Mouse (Mus musculus): ENCODE results near the gene Fgfr2. TPM values are rescaled to one million over a fixed set of nuclear protein-coding genes. Genes with fewer than 3 reads are reported as not detected.

The Fgfr2 gene
- total and polyA plus RNA-seq, 2 experiments from 2014 or later, result 12.1 to 32.6 TPM

- ATAC-seq (ENCODE audit: low FRiP score), result no peak
- Histone ChIP-seq H3K36me3 (ENCODE audit: insufficient read depth, low read length) (no peaks in the 10 kb centered on the region), H3K4me2 (ENCODE audit: low read depth, low read length, poor library complexity, severe bottlenecking) (no peak overlapping the region), H3K9ac (replicated peaks; ENCODE audit: low read length, poor library complexity, severe bottlenecking) (no peak overlapping the region), H3K4me1 (ENCODE audit: insufficient read depth, low read length) (no peaks in the 10 kb centered on the region), H3K27ac (ENCODE audit: low read depth, low read length) (no peak overlapping the region), H3K27me3 (ENCODE audit: insufficient read depth, low read length) (no peaks in the 10 kb centered on the region), H3K4me3 (ENCODE audit: low read depth, low read length) (no peak overlapping the region), H3K9me3 (ENCODE audit: low read length) (no peaks in the 10 kb centered on the region)
- WGBS, result 89% methylated on average over 7 of the region's 7 CpGs
- no peak for TF ChIP-seq CTCF (IDR thresholded peaks at IDR 0.05)
- DNase-seq (ENCODE audit: low spot score), result no peak
Observed at GRCm38 (mm10) chr7:130950482-130950881, 2172.7 kb downstream of the Fgfr2 start.

- WGBS, result 53% methylated on average over 8 of the region's 8 CpGs
- Histone ChIP-seq H3K27ac (ENCODE audit: low read depth, low read length) (no peak overlapping the region), H3K4me3 (ENCODE audit: low read depth, low read length) (no peak overlapping the region), H3K9me3 (ENCODE audit: low read length) (no peaks in the 10 kb centered on the region), H3K4me1 (ENCODE audit: insufficient read depth, low read length) (no peaks in the 10 kb centered on the region), H3K27me3 (ENCODE audit: insufficient read depth, low read length) (no peaks in the 10 kb centered on the region), H3K4me2 (ENCODE audit: low read depth, low read length, poor library complexity, severe bottlenecking) (no peak overlapping the region), H3K9ac (replicated peaks; ENCODE audit: low read length, poor library complexity, severe bottlenecking) (no peak overlapping the region), H3K36me3 (ENCODE audit: insufficient read depth, low read length) (no peaks in the 10 kb centered on the region)
- TF ChIP-seq CTCF (IDR thresholded peaks at IDR 0.05), result no peak
- peak; percentile 63 for DNase-seq (ENCODE audit: low spot score)
- ATAC-seq (ENCODE audit: low FRiP score), result no peak
Observed at GRCm38 (mm10) chr7:130949331-130949751, 2173.8 kb downstream of the Fgfr2 start.

GRCm38 (mm10) chr7:130948563-130949208 is 2174.5 kb downstream of the Fgfr2 start:
- ATAC-seq (ENCODE audit: low FRiP score) (no peak), DNase-seq (ENCODE audit: low spot score) (no peak)
- Histone ChIP-seq H3K4me3 (ENCODE audit: low read depth, low read length) (no peak overlapping the region), H3K9me3 (ENCODE audit: low read length) (no peaks in the 10 kb centered on the region), H3K27me3 (ENCODE audit: insufficient read depth, low read length) (no peaks in the 10 kb centered on the region), H3K36me3 (ENCODE audit: insufficient read depth, low read length) (no peaks in the 10 kb centered on the region), H3K4me1 (ENCODE audit: insufficient read depth, low read length) (no peaks in the 10 kb centered on the region), H3K27ac (ENCODE audit: low read depth, low read length) (no peak overlapping the region), H3K4me2 (ENCODE audit: low read depth, low read length, poor library complexity, severe bottlenecking) (no peak overlapping the region), H3K9ac (replicated peaks; ENCODE audit: low read length, poor library complexity, severe bottlenecking) (no peak overlapping the region)
- no peak for TF ChIP-seq CTCF (IDR thresholded peaks at IDR 0.05)
- WGBS, result 60% methylated on average over 5 of the region's 5 CpGs

GRCm38 (mm10) chr7:130946303-130946702 is 2176.8 kb downstream of the Fgfr2 start:
- H3K9me3 ChIP-seq (ENCODE audit: low read length), result no peaks in the 10 kb centered on the region
- DNase-seq (ENCODE audit: low spot score) (no peak), ATAC-seq (ENCODE audit: low FRiP score) (no peak)
- no peaks in the 10 kb centered on the region for H3K4me1 ChIP-seq (ENCODE audit: insufficient read depth, low read length)
- TF ChIP-seq CTCF (IDR thresholded peaks at IDR 0.05), result no peak
- WGBS, result 90% methylated on average over 12 of the region's 12 CpGs
- no peak overlapping the region for H3K27ac ChIP-seq (ENCODE audit: low read depth, low read length)
- H3K27me3 ChIP-seq (ENCODE audit: insufficient read depth, low read length), result no peaks in the 10 kb centered on the region
- H3K36me3 ChIP-seq (ENCODE audit: insufficient read depth, low read length), result no peaks in the 10 kb centered on the region
- H3K4me3 ChIP-seq (ENCODE audit: low read depth, low read length), result no peak overlapping the region
- no peak overlapping the region for H3K4me2 ChIP-seq (ENCODE audit: low read depth, low read length, poor library complexity, severe bottlenecking)
- no peak overlapping the region for H3K9ac ChIP-seq (replicated peaks; ENCODE audit: low read length, poor library complexity, severe bottlenecking)

GRCm38 (mm10) chr7:130945730-130946129 is 2177.4 kb downstream of the Fgfr2 start:
- Histone ChIP-seq H3K4me1 (ENCODE audit: insufficient read depth, low read length) (peaks cover 2% of the 10 kb centered on the region; the same call in 1 of the 2 replicates), H3K27ac (ENCODE audit: low read depth, low read length) (no peak overlapping the region), H3K9ac (replicated peaks; ENCODE audit: low read length, poor library complexity, severe bottlenecking) (no peak overlapping the region), H3K4me3 (ENCODE audit: low read depth, low read length) (no peak overlapping the region), H3K27me3 (ENCODE audit: insufficient read depth, low read length) (no peaks in the 10 kb centered on the region), H3K36me3 (ENCODE audit: insufficient read depth, low read length) (no peaks in the 10 kb centered on the region), H3K9me3 (ENCODE audit: low read length) (no peaks in the 10 kb centered on the region), H3K4me2 (ENCODE audit: low read depth, low read length, poor library complexity, severe bottlenecking) (no peak overlapping the region)
- no peak for DNase-seq (ENCODE audit: low spot score)
- no peak for ATAC-seq (ENCODE audit: low FRiP score)
- TF ChIP-seq CTCF (IDR thresholded peaks at IDR 0.05), result no peak
- WGBS, result 89% methylated on average over 3 of the region's 3 CpGs

DNA sequence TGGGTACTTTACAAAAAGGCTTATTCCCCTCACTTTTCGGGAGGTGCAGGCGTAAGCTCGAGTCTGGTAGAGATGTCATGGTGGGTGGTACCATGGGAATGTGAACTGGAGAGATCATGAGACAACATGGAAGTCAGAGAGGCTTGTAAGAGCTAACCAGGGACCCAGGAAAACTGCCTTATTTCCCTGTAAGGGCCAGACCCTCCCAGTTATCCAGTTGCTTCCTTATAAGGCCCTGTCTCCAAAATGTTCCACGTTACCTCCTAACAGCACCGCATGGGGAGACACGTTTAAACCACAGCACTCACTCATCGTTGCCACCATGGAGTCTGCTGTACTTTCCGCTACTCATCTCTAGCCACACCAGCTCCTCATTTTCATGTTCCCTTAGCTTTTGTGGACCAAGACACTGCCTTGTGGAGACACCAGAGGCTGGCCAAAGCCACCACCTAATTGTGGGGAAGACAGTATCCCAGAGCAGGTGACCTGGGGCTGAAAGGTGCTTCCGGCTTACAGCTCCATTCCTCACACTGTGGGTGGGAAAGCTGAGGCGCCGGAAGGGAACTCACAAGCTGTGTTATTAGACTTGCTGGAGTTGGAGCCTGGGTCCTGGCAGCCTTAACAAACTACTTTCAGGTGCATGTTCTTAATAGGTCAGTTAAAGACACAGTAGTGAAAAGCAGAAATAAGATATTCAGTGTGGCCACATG is 2178.2 kb downstream of the Fgfr2 start:
- WGBS, result 92% methylated on average over 11 of the region's 11 CpGs
- H3K9me3 ChIP-seq (ENCODE audit: low read length), result no peaks in the 10 kb centered on the region
- no peak for TF ChIP-seq CTCF (IDR thresholded peaks at IDR 0.05)
- ATAC-seq (ENCODE audit: low FRiP score) (no peak), DNase-seq (ENCODE audit: low spot score) (no peak)
- H3K27me3 ChIP-seq (ENCODE audit: insufficient read depth, low read length), result no peaks in the 10 kb centered on the region
- H3K36me3 ChIP-seq (ENCODE audit: insufficient read depth, low read length), result no peaks in the 10 kb centered on the region
- H3K27ac ChIP-seq (ENCODE audit: low read depth, low read length), result no peak overlapping the region
- no peak overlapping the region for H3K9ac ChIP-seq (replicated peaks; ENCODE audit: low read length, poor library complexity, severe bottlenecking)
- no peak overlapping the region for H3K4me3 ChIP-seq (ENCODE audit: low read depth, low read length)
- H3K4me2 ChIP-seq (ENCODE audit: low read depth, low read length, poor library complexity, severe bottlenecking), result no peak overlapping the region
- peaks cover 3% of the 10 kb centered on the region; the same call in 1 of the 2 replicates for H3K4me1 ChIP-seq (ENCODE audit: insufficient read depth, low read length)

Data from midbrain, postnatal 0 days (tissue).